Mouse (Mus musculus): ENCODE measurements around the gene Grik4. TPM values are rescaled to one million over a fixed set of nuclear protein-coding genes. Genes with fewer than 3 reads are reported as not detected.

The Grik4 gene
- total and polyA plus RNA-seq, 3 experiments: not detected

GRCm38 (mm10) chr9:42705848-42706247 is 238.4 kb downstream of the Grik4 start:
- H3K4me3 ChIP-seq (replicated peaks in 1 of 3; ENCODE audit: low read depth in 2 of 3, low read length in 2 of 3, poor library complexity in 1 of 3): no peak overlapping the region
- H3K4me1 ChIP-seq (ENCODE audit: control insufficient read depth in 1 of 2, insufficient read depth in 2 of 2): no peaks in the 10 kb centered on the region
- no peak overlapping the region for H3K27ac ChIP-seq (ENCODE audit: insufficient read depth, low read depth)

DNA sequence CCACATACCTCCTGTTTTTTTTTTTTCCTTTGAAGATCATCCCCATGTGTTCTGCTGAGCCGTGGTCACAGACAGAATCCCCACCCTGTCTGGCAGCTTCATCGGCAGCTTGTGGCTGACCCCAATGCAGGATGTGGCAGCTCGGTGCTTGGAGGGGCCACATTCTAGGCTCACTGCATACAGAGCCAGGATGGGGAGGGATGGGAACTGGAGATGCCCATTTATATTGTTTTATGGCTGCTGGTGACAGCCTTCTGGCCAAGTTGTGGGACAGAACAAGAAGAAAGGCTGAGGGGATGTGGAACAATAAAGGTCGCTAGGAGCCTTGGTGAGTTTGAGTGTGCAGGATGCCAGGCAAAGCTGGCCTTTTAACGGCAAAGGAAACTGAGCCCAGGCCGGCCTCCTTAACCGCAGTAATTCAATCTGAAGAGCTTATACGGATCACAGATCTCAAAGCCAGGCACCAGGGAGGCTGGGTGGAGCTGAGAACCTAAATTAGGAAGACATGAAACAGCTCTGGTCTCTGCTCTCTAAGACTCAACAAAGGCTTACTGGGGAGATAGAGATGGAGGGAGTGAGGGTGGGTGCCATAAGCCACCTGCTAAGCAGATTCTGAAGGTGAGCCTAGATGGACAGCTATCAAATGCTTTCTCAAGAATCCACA is 241.0 kb downstream of the Grik4 start:
- H3K4me3 ChIP-seq (replicated peaks in 1 of 3; ENCODE audit: low read depth in 2 of 3, low read length in 2 of 3, poor library complexity in 1 of 3): no peak overlapping the region
- no peaks in the 10 kb centered on the region for H3K4me1 ChIP-seq (ENCODE audit: control insufficient read depth in 1 of 2, insufficient read depth in 2 of 2)
- TF ChIP-seq MAX (IDR thresholded peaks at IDR 0.05; ENCODE audit: low read length) (no peak), RCOR1 (conservative IDR thresholded peaks at IDR 0.05; ENCODE audit: low read depth, low read length) (no peak), ETS1 (conservative IDR thresholded peaks at IDR 0.05; ENCODE audit: low read depth, low read length) (no peak), UBTF (IDR thresholded peaks at IDR 0.05; ENCODE audit: low read depth, low read length) (no peak), SIN3A (IDR thresholded peaks at IDR 0.05; ENCODE audit: low read length) (no peak), MEF2A (IDR thresholded peaks at IDR 0.05; ENCODE audit: borderline replicate concordance, low read depth, low read length) (no peak), MXI1 (IDR thresholded peaks at IDR 0.05; ENCODE audit: low read depth, low read length) (no peak), USF1 (IDR thresholded peaks at IDR 0.05; ENCODE audit: low read depth, low read length) (no peak), NELFE (IDR thresholded peaks at IDR 0.05; ENCODE audit: low read depth, low read length) (no peak), TBP (conservative IDR thresholded peaks at IDR 0.05; ENCODE audit: low read depth, low read length) (no peak), KAT2A (IDR thresholded peaks at IDR 0.05; ENCODE audit: insufficient replicate concordance, low read length) (no peak), CHD1 (IDR thresholded peaks at IDR 0.05; ENCODE audit: low read depth, low read length) (no peak), HCFC1 (IDR thresholded peaks at IDR 0.05; ENCODE audit: low read depth, low read length) (no peak), MAFK (IDR thresholded peaks at IDR 0.05; ENCODE audit: insufficient replicate concordance, low read length) (no peak), ZMIZ1 (IDR thresholded peaks at IDR 0.05; ENCODE audit: low read depth, low read length) (no peak)
- H3K27me3 ChIP-seq (replicated peaks): peaks cover 93% of the 10 kb centered on the region
- H3K27ac ChIP-seq (ENCODE audit: insufficient read depth, low read depth): no peak overlapping the region
- no peaks in the 10 kb centered on the region for H3K79me2 ChIP-seq (replicated peaks; ENCODE audit: control insufficient read depth, extremely low read depth, insufficient read depth, poor library complexity, severe bottlenecking)
- no peak for DNase-seq (ENCODE audit: extremely low read depth)
- in situ Hi-C loops (cut with MboI; ENCODE audit: low pct_ligation_motif_present, low pct_unique_long_range_greater_than_20kb, low sequenced_read_pairs): no loop called here
- dilution Hi-C loops (cut with MboI; ENCODE audit: extremely low pct_ligation_motif_present, extremely low pct_unique_long_range_greater_than_20kb, low sequenced_read_pairs): no loop called here
- no peaks in the 10 kb centered on the region for H3K36me3 ChIP-seq (replicated peaks in 1 of 2; ENCODE audit: control insufficient read depth in 1 of 2, insufficient read depth in 1 of 2, low read length in 1 of 2)
- H3K4me2 ChIP-seq (ENCODE audit: insufficient read depth, low read depth, poor library complexity, severe bottlenecking): no peak overlapping the region
- H3K9me3 ChIP-seq (replicated peaks; ENCODE audit: low read length): no peaks in the 10 kb centered on the region
- H3K9ac ChIP-seq (ENCODE audit: insufficient read depth, low read depth): no peak overlapping the region

More at GRCm38 (mm10) chr9:42705848-42706247, 238.4 kb downstream of the Grik4 start:
- DNase-seq (ENCODE audit: extremely low read depth): no peak
- Histone ChIP-seq H3K27me3 (replicated peaks) (peaks cover 92% of the 10 kb centered on the region), H3K36me3 (replicated peaks in 1 of 2; ENCODE audit: control insufficient read depth in 1 of 2, insufficient read depth in 1 of 2, low read length in 1 of 2) (no peaks in the 10 kb centered on the region), H3K9me3 (replicated peaks; ENCODE audit: low read length) (no peaks in the 10 kb centered on the region), H3K4me2 (ENCODE audit: insufficient read depth, low read depth, poor library complexity, severe bottlenecking) (no peak overlapping the region), H3K79me2 (replicated peaks; ENCODE audit: control insufficient read depth, extremely low read depth, insufficient read depth, poor library complexity, severe bottlenecking) (no peaks in the 10 kb centered on the region), H3K9ac (ENCODE audit: insufficient read depth, low read depth) (no peak overlapping the region)
- dilution Hi-C loops (cut with MboI; ENCODE audit: extremely low pct_ligation_motif_present, extremely low pct_unique_long_range_greater_than_20kb, low sequenced_read_pairs): no loop called here
- in situ Hi-C loops (cut with MboI; ENCODE audit: low pct_ligation_motif_present, low pct_unique_long_range_greater_than_20kb, low sequenced_read_pairs): no loop called here
- TF ChIP-seq CTCF (conservative IDR thresholded peaks at IDR 0.05 in 1 of 2, IDR thresholded peaks at IDR 0.05 in 1 of 2; ENCODE audit: low read depth in 2 of 2, low read length in 2 of 2): no peak
- no peak for TF ChIP-seq E2F4 (IDR thresholded peaks at IDR 0.05; ENCODE audit: insufficient replicate concordance, low read depth, low read length)
- no peak for TF ChIP-seq HCFC1 (IDR thresholded peaks at IDR 0.05; ENCODE audit: low read depth, low read length)
- TF ChIP-seq MAZ (IDR thresholded peaks at IDR 0.05; ENCODE audit: low read depth, low read length): no peak
- no peak for TF ChIP-seq BHLHE40 (IDR thresholded peaks at IDR 0.05; ENCODE audit: low read depth, low read length)
- TF ChIP-seq IRF4 (IDR thresholded peaks at IDR 0.05; ENCODE audit: low read depth, low read length): no peak
- TF ChIP-seq MEF2A (IDR thresholded peaks at IDR 0.05; ENCODE audit: borderline replicate concordance, low read depth, low read length): no peak
- TF ChIP-seq RCOR1 (conservative IDR thresholded peaks at IDR 0.05; ENCODE audit: low read depth, low read length): no peak
- TF ChIP-seq POLR2A (IDR thresholded peaks at IDR 0.05; ENCODE audit: low read depth, low read length): no peak
- TF ChIP-seq MAX (IDR thresholded peaks at IDR 0.05; ENCODE audit: low read length): no peak
- TF ChIP-seq JUN (IDR thresholded peaks at IDR 0.05; ENCODE audit: insufficient read depth, low read depth, low read length): no peak

Measured in CH12.LX (cell line).